26 mouse cellular contexts compared by ENCODE assay signal in the genomic region with DNA sequence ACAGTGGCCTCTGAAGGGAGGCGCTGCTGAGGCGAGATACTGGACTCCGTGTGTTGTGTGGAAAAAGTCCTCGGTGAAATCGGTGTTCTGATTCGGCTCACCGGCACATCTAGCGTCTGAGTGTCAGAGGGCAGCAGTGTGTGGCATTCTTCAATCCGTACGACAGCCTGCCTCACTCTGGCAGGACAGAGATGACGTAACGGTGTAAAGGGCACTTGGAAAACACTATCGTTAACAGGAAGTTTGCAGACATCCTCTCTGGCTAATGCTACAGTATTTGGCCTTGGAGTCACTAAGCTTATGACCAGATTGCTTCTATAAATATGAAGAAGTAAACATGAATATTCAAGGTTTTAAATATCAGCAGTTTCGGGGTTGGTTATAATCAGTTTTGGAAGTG.
"Had no signal": no experiment of that assay in that cellular context is flagged by ENCODE, and none has a peak within 500 bp of the region (broad histone marks: within the 10 kb centered on the region; RNA-seq: fewer than 3 reads in every experiment).

No protein-coding gene starts in this region.

- H3K4me3 ChIP-seq: heart, embryonic 13.5 days; heart, embryonic 15.5 days; hindbrain, embryonic 13.5 days; hindbrain, embryonic 15.5 days; kidney, embryonic 15.5 days; limb, embryonic 13.5 days; limb, embryonic 15.5 days; liver, embryonic 13.5 days had no signal

- ATAC-seq: forebrain, postnatal 0 days; hindbrain, postnatal 0 days; intestine, embryonic 16.5 days had no signal

- H3K27ac ChIP-seq: heart, embryonic 13.5 days; heart, embryonic 15.5 days; hindbrain, embryonic 13.5 days; hindbrain, embryonic 15.5 days; hindbrain, postnatal 0 days; kidney, embryonic 15.5 days; kidney, postnatal 0 days; limb, embryonic 13.5 days; limb, embryonic 15.5 days; liver, embryonic 13.5 days had no signal

- H3K36me3 ChIP-seq: heart, embryonic 13.5 days; heart, embryonic 15.5 days; kidney, embryonic 15.5 days; limb, embryonic 13.5 days; limb, embryonic 15.5 days; liver, embryonic 13.5 days had no signal

- H3K9ac ChIP-seq: forebrain, postnatal 0 days; heart, embryonic 13.5 days; heart, embryonic 15.5 days; hindbrain, embryonic 13.5 days; hindbrain, embryonic 15.5 days; kidney, embryonic 15.5 days; limb, embryonic 13.5 days; limb, embryonic 15.5 days; liver, embryonic 13.5 days had no signal

- H3K4me2 ChIP-seq: heart, embryonic 11.5 days; heart, embryonic 13.5 days; heart, embryonic 15.5 days; hindbrain, embryonic 13.5 days; hindbrain, embryonic 15.5 days; kidney, embryonic 15.5 days; limb, embryonic 13.5 days; limb, embryonic 15.5 days; liver, embryonic 13.5 days had no signal

- H3K9me3 ChIP-seq: hindbrain, embryonic 15.5 days; kidney, embryonic 15.5 days; limb, embryonic 15.5 days had no signal

- H3K4me1 ChIP-seq: hindbrain, embryonic 15.5 days; limb, embryonic 13.5 days; liver, embryonic 13.5 days had no signal

- H3K27me3 ChIP-seq: heart, embryonic 13.5 days; heart, embryonic 15.5 days; hindbrain, embryonic 13.5 days; hindbrain, embryonic 15.5 days; kidney, embryonic 15.5 days; limb, embryonic 13.5 days; limb, embryonic 15.5 days; liver, embryonic 13.5 days had no signal

- DNase-seq: forebrain, postnatal 0 days; gastrocnemius, postnatal 14 days; gastrocnemius, postnatal 36 days; heart, adult 18-20 months; heart, postnatal 14 days; heart, postnatal 36 days; kidney, adult 11 months; kidney, adult 2 months; kidney, adult 9 months; kidney, postnatal 14 days; kidney, postnatal 36 days; layer of hippocampus, adult 9-11 months; layer of hippocampus, postnatal 36 days; left cerebral cortex, postnatal 4 days; liver, embryonic 13.5 days had no signal
